Mouse (Mus musculus) left cerebral cortex, postnatal 25 days (tissue): ENCODE data around the gene Nav1. TPM values are rescaled to one million over a fixed set of nuclear protein-coding genes. Genes with fewer than 3 reads are reported as not detected.

Experiments
- DNase-seq, 2 experiments: peaks; one replicate each; pipeline ENCODE4 v3.0.0; 2022; ENCODE audit warnings: low spot score in 2 of 2, mixed read lengths in 1 of 2
- intact Hi-C: fragments of 180-260 bp; cut with DNase I; formaldehyde crosslinking; loops from one replicate; pipeline ENCODE4 v1.15.1; 2025
- total RNA-seq, 2 experiments: library from RNA; stranded (reverse); gene quantifications; 2 replicates each; pipeline ENCODE4 v1.2.3; 2021

Gene Nav1
- 10 to 100 TPM; 70.1 to 71.4 TPM for total RNA-seq

- no peak for DNase-seq
- intact Hi-C loops = no loop called here
Observed at GRCm38 (mm10) chr1:135607019-135607418, at the start of gene Nav1. Nav1 (minus strand) TSS chr1:135607295.

GRCm38 (mm10) chr1:135653909-135654308, 46.8 kb upstream of the Nav1 start:
- intact Hi-C loops = no loop called here

GRCm38 (mm10) chr1:135645459-135646195, 38.5 kb upstream of the Nav1 start:
- intact Hi-C loops = no loop called here
- DNase-seq = no peak

More at GRCm38 (mm10) chr1:135653909-135654308, 46.8 kb upstream of the Nav1 start:
- DNase-seq = no peak

- intact Hi-C loops = no loop called here
- DNase-seq = no peak
Observed at GRCm38 (mm10) chr1:135644110-135644509, 37.0 kb upstream of the Nav1 start.

GRCm38 (mm10) chr1:135643691-135644090, 36.6 kb upstream of the Nav1 start:
- DNase-seq = no peak
- intact Hi-C loops = no loop called here

- intact Hi-C loops = loop anchor here (5.0 kb wide), 1 partner anchor 58 kb away; no protein-coding TSS in a partner anchor
- no peak for DNase-seq
Observed at GRCm38 (mm10) chr1:135639853-135640252, 32.8 kb upstream of the Nav1 start.

GRCm38 (mm10) chr1:135639093-135639492, 32.0 kb upstream of the Nav1 start:
- no peak for DNase-seq
- intact Hi-C loops = loop anchor here (5.0 kb wide), 1 partner anchor 57 kb away; no protein-coding TSS in a partner anchor

GRCm38 (mm10) chr1:135637574-135638008, 30.5 kb upstream of the Nav1 start:
- intact Hi-C loops = loop anchor here (5.0 kb wide), 1 partner anchor 55 kb away; no protein-coding TSS in a partner anchor
- DNase-seq = peak in 1 of 2 experiments; percentile 76

- intact Hi-C loops = loop anchor here (5.0 kb wide), 1 partner anchor 54 kb away; no protein-coding TSS in a partner anchor
- no peak for DNase-seq
Observed at GRCm38 (mm10) chr1:135636111-135636511, 29.0 kb upstream of the Nav1 start.

- intact Hi-C loops = loop anchor here (5.0 kb wide), 1 partner anchor 53 kb away; no protein-coding TSS in a partner anchor
- peak in 1 of 2 experiments; percentile 42 for DNase-seq
Observed at GRCm38 (mm10) chr1:135635323-135636064, 28.4 kb upstream of the Nav1 start.

GRCm38 (mm10) chr1:135634791-135635190, 27.7 kb upstream of the Nav1 start:
- DNase-seq = no peak
- intact Hi-C loops = loop anchor here (5.0 kb wide), 1 partner anchor 52 kb away; no protein-coding TSS in a partner anchor

- intact Hi-C loops = no loop called here
- no peak for DNase-seq
Observed at GRCm38 (mm10) chr1:135633884-135634283, 26.8 kb upstream of the Nav1 start.

GRCm38 (mm10) chr1:135633478-135633877, 26.4 kb upstream of the Nav1 start:
- no peak for DNase-seq
- intact Hi-C loops = no loop called here

GRCm38 (mm10) chr1:135632199-135632598, 25.1 kb upstream of the Nav1 start:
- no peak for DNase-seq
- intact Hi-C loops = no loop called here

- intact Hi-C loops = no loop called here
Observed at GRCm38 (mm10) chr1:135631515-135631914, 24.4 kb upstream of the Nav1 start.

GRCm38 (mm10) chr1:135629846-135630245, 22.8 kb upstream of the Nav1 start:
- no peak for DNase-seq
- intact Hi-C loops = no loop called here

More at GRCm38 (mm10) chr1:135631515-135631914, 24.4 kb upstream of the Nav1 start:
- DNase-seq = peak; percentile 56 to 61

GRCm38 (mm10) chr1:135626218-135626617, 19.1 kb upstream of the Nav1 start:
- peak; percentile 29 to 77 for DNase-seq
- intact Hi-C loops = no loop called here

GRCm38 (mm10) chr1:135625741-135626140, 18.6 kb upstream of the Nav1 start:
- DNase-seq = no peak
- intact Hi-C loops = no loop called here

GRCm38 (mm10) chr1:135624646-135625045, 17.6 kb upstream of the Nav1 start:
- intact Hi-C loops = no loop called here
- DNase-seq = no peak

- DNase-seq = peak in 1 of 2 experiments; percentile 41
- intact Hi-C loops = no loop called here
Observed at GRCm38 (mm10) chr1:135623136-135623535, 16.0 kb upstream of the Nav1 start.
